Mouse (Mus musculus): ENCODE data around the gene Gm9817.
"Not testable (repeated sequence)": the region's sequence is repeated elsewhere in the genome, so short reads cannot be mapped to it uniquely, and the experiment has no call there.

The Gm9817 gene

DNA sequence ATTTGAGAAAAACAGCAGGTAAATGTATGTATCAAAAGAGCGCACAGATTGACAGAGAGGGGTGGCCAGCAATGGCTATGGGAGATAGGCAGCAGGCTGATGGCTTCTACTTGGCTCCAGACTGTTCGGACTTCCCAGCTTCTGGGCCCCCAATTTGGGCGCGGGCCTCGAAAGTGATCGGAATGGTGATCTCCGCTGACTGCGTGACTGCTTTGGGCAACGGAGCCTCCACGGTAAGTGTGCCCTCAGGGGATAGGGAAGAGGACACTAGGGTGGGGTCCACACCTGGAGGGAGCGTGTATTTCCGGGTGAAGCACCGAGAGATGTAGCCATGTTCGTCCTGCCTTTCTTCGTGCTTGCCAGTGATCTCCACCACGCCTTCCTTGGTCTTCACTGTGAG lies at the start of gene Gm9817:
Gene Gm9817 (plus strand): TSS at position 301 of the 400 bp plus-strand sequence.
- not testable (repeated sequence) for DNase-seq (ENCODE audit: low read depth, low spot score)

DNA sequence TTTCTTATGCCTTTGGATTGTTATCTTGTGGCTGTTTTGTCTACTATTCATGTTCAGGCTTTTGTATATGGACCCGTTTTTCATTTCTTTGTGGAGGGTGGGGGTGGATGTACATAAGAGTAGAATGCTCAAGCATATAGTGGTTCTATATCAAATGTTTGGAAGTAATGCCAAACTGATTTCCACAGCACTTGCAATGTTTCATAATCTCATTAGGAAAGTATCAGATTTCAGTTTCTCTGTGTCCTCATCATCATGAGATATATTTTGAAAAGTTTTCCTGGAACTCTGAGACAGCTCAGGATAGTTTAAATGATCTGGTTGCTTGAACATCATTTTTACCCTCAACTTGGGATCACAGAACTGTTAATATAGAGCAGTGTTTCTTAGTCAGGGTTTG lies 48.7 kb upstream of the Gm9817 start:
- DNase-seq (ENCODE audit: low read depth, low spot score), result no peak

DNA sequence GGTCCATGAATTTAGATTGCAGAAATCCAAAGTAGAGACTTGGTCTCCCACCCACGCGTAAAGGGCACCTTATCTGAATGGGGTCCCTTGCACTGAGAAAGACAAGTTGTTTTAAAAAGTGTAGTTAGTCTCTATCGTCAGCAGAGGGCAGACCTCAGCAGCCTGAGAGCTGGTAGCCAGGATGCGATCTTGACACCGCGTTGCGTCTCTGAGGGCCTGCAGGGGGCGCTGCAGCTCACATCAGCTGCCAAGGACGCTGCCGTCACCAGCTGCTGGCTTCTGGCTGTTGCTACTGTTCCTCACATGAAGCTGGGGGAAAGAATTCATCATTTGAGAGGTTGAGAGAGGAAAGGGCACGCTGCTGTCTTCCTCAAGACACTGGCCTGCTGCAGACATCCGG lies 47.7 kb upstream of the Gm9817 start:
- peak; percentile 96 for DNase-seq (ENCODE audit: low read depth, low spot score)

DNA sequence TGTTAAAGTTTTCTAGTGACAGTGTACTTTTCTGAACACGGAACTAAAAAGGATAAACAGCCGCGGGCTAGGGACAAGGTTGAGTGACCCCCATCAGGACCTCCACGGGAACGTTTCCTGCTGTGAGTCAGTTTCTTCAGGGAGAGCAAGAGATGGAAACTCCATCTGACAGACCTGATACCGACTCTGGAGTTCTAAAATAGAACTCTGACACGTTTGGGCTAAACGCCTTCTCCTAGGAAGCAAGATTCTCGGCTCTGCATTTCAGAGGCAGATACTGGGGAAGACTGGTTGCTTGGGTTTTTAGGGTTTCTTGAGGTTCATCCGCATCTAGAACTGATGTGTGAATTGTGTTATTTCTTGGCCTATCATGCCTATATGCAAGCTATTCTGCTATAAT lies 47.2 kb upstream of the Gm9817 start:
- peak; percentile 9 for DNase-seq (ENCODE audit: low read depth, low spot score)

DNA sequence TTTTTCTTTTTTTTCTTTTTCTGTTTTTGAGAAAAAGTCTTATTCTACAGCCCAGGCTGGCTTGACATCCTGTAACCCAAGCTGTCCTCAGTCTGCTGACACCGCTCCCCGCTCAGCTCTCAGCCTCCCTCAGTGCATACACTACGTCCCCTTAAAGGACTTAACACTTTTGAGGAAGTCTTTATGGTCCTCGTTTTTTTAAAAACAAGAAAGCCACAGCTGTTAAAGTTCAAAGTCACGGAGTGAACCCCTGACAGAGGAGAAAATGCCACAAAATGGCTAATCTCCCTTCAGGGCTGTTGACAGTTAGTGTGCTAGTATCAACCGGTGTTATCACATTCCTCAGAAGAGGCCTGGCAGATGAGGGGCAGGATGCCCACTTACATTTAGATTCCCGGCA lies 46.7 kb upstream of the Gm9817 start:
- no peak for DNase-seq (ENCODE audit: low read depth, low spot score)

DNA sequence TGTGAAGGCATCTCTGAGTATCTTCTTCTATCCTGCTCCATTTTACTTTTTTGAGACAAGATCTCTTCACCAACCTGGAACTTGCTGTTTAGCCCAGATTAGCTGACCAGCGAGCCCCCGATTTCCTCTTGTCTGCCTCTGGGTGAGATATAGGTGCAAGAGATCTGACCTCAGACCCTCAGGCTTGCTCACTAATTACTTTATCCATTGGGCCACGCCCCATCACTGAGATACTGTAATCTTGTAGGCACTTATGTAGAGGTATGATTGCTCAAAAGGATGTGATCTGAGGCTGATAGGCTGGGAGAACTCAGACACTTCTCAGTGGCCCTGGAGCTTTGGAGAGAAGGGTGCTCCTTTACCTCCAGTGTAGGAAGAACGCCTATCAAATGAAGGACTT lies 46.0 kb upstream of the Gm9817 start:
- DNase-seq (ENCODE audit: low read depth, low spot score), result no peak

DNA sequence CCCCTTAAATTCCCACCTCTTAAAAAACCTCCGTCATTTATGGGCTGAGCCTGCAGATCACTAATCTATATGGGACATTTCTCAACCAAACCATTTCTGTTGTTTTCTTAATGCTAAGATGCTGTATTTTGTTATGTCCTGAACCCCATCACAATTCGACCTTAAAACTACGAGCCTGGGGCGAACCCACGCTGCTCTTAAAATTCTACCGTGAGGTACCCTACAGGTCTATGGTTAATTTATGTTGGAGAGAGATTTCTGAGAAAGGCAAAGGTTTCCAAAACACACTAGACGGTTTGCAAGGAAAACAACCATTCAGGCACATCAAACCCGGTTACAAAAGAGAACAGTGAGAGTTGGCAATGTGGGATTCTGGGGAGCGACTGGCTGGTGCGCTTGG lies 45.1 kb upstream of the Gm9817 start:
- DNase-seq (ENCODE audit: low read depth, low spot score), result no peak

DNA sequence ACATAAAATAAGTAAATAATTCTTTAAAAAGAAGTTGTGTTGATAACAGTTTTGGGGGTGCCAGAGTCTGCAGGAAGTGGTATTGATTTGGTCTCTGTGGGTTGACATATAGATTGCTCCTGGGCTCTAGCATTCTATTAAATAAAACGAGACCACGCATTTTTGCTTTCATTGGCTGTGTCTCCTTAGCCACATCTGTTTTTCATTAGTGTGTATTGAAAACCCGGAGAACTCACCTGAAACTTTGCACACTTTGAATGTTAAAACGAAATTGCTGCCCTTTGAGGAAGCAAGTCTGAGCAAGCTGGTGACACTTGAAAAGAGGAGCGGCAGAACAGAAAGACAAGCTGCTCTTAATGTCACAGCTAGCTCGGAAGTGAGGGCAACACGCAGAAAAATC lies 43.7 kb upstream of the Gm9817 start:
- no peak for DNase-seq (ENCODE audit: low read depth, low spot score)

DNA sequence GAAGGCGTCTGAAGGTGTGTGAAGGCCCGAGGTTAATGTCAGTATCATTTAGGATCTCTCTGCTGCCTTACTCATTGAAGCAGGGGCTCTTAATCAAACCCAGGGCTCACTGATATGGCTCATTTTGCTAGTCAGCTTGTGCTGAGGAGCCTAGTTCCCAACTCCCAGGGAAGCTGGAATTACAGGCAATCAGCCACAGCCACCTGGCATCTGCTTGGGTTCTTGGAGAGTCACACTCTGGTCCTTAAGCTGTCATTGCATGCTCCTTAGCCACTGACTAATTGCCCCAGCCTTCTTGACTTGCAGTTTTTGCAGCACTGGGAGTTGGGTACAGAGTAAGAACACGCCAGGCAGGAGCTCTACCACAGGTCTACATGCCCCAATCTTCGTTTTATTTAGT lies 42.1 kb upstream of the Gm9817 start:
- no peak for DNase-seq (ENCODE audit: low read depth, low spot score)

DNA sequence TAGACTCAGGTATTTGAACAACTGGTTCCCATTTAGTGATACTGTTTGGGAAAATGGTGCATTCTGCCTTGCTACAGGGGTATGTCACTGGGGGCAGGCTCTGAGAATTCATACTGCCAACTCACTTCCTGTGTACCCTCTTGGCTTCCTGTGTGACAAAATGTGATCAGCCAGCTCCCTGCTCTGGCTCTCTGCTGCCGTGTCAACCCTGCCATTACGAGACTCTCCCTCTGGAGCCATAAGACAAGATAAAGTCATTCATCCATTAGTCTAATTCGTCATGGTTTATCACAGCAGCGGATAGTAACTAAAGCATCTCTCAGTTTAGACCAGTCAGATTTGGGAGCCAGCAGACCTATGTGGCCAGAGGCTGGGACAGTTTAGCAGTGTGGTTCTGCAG lies 38.3 kb upstream of the Gm9817 start:
- DNase-seq (ENCODE audit: low read depth, low spot score), result no peak

DNA sequence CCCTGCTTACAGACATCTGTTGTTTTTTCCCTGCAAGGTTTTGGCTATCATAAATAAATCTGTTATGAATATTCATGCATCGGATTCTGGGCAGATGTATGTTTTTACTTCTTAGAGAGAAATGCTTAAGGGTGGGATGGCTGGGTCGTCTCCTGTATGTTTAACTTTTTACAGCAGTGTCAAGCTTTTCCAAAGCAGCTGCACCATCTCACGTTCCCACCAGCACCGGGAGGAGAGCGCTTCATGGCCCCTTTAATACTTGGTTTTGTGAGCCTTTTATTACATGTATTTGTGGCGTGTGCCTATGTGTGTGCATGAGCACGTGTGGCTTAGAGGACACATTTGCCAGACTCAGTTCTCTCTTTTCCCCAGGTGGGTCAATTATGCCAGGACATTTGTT lies 37.8 kb upstream of the Gm9817 start:
- no peak for DNase-seq (ENCODE audit: low read depth, low spot score)

DNA sequence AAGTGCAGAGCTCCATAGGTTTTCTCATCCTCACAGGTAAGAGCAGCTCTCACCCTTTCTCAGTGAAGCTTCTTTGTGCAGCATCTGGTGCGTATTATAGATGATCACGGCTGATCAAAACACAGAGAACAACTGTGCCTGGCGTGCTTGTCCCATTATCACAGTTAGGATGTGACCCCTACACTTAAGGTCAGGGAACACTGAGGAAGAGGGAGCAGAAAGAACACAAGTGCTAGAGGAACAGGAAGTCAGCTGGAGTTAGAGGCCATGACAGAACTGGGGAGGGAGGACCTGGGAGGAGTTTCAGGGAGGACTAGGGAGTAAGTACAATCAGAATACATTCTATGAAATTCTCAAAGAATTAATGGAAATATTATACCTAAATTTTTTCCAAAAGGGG lies 35.0 kb upstream of the Gm9817 start:
- no peak for DNase-seq (ENCODE audit: low read depth, low spot score)

DNA sequence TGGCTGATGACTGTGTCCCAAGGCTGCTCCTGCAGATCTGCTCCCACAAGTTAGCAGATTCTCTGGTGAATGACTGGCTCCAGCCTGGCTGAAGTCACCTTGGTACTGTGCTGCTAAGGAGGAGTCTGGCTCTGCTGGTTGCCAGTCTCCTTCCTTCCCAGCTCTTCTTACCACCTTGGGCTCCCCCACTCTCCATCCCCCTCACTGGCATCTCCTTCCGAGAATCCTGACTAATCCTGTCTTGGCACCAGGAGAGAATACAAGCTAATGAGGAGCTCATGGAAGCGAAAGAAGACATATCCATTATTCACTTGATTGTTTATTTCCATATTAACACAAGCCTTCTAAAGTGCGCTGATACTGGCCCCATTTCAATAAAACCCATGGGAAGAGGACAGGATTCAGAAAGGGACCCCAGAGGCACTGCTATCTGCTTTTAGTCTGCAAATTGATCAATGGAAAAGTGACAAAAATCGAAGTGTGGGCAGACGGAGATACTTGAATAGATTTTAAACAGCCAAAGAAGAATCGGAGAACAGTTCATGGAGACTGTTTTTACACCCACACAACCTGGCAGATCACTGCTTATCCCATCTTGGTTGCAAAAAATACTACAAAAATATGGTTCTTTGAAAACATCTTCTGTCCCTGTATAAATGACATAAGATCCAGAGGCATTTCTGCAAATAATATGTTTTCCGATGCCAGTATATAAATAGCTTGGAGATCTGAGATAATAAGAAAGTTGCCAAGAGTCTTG lies 29.1 kb upstream of the Gm9817 start:
- no peak for DNase-seq (ENCODE audit: low read depth, low spot score)

DNA sequence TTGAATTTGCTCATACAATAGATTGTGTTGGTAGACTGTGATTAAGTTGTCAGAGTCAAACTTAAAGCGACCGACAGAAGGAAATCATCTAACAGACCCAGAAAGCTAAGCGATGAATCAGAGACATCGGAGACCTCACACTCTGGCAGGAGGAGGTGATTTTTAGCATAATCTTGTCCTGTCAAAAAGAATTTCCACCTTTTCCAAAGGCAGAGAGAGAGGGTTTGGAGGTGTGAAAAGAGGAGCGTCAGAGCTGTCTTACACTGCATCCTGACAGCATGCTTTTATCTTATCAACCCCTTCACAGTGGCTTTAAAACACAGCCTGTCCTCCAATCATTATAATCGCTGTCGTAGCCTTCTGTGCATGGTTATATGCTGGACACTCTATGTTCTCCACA lies 25.7 kb upstream of the Gm9817 start:
- DNase-seq (ENCODE audit: low read depth, low spot score), result no peak

DNA sequence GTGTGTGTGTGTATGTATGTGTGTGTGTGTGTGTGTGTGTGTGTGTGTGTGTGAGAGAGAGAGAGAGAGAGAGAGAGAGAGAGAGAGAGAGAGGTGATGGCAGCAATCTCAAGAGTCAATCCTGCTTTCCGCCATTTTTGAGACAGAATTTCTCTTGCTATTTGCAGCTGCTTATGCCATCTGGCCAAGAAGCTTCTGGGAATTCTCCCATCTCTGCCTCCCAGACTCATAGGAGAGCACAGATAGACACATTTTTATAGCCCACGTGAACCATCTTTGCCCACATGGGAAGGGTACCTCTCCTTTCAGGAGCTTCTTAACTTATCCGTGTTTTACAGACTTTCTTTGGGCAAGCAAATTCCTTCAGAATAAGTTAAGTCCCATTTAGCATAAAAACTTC lies 24.6 kb upstream of the Gm9817 start:
- DNase-seq (ENCODE audit: low read depth, low spot score), result no peak

DNA sequence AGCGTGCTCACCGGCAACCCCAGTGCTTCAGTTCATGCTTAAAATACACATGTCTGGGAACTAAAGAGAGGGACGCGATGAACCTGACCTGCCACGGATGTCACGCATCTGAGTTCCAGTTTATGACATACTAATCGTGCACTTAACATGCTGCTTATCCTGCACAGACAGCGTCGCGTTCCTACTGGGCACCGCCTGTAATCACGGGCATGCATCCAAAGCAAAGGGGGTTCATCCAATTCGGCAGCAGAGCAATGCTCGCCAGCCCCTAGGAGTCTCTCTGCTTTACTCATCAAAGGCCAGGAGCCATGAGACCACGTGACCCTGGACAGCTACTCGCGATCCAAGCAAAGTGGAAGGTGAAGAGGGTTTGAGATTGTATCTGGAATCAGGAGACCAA lies 19.3 kb upstream of the Gm9817 start:
- no peak for DNase-seq (ENCODE audit: low read depth, low spot score)

DNA sequence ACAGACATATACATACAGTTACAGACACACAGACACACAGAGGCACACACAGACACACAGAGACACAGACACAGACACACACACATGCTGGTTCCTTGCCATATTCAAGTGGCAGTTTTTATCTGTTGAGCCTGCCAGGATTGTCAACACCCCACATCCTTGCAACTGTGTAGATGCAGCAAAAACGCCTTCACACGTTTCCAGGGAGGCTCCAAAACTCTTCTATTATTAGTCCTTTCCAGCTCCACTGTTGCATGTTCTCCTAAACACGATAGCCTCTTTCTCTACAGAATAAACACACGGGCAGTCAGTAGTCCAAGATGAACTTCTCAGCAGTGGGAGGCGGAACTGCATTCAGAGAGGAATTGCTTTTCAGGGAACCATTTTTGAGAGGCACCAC lies 15.3 kb upstream of the Gm9817 start:
- no peak for DNase-seq (ENCODE audit: low read depth, low spot score)

DNA sequence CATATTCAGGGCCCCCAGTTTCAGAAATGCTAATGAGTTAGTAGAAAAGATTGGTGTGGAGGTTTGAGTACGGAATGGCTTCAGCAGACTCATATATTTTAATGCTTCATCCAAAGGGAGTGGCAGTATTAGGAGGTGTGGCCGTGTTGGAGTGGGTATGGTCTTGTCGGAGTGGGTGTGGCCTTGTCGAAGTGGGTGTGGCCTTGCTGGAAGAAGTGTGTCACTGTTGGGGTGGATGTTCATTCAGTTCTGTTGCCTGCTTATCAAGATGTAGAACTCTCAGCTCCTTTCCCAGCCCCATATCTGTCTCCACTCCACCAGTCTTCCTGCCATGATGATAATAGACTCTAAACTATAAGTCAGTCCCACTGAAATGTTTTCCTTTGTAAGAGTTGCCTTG lies 13.5 kb upstream of the Gm9817 start:
- no peak for DNase-seq (ENCODE audit: low read depth, low spot score)

DNA sequence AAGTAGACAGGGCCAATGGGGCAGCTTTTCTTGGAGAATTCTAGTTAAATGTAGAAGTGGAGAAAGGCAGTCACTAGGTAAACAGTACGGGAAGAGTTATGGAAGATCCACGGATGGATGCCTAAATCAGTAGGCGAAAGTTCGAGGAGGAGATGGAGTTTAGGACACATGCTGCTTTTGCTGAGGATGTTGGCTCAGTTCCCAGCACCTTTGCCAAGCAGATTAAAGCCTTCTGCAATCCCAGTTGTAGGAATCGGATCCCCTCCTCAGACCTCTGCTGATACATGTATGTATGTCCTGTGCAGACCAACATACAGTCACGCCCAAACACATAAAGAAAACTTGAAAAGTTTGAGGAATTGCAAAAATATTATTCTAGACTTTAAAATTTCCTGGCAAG lies 8.1 kb upstream of the Gm9817 start:
- no peak for DNase-seq (ENCODE audit: low read depth, low spot score)

DNA sequence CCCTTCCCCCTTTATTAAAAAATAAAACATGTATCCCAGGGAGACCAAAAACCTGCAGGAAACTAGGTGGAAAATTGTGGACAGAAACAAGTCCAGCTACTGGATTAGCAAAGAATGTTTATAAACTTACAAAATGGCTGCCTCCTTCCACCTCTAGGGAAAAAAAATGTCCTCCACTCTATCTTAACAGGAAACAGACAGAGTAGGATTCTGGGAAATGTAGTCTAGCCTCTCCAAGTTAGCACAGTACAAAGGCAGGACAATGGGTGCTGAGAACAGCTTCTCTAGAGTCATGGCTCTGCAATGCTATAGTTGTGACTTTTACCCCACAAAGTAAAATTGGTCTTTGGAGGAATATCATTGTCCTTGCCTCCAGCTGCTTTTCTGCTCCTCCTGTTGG lies 3.5 kb upstream of the Gm9817 start:
- DNase-seq (ENCODE audit: low read depth, low spot score), result no peak

DNA sequence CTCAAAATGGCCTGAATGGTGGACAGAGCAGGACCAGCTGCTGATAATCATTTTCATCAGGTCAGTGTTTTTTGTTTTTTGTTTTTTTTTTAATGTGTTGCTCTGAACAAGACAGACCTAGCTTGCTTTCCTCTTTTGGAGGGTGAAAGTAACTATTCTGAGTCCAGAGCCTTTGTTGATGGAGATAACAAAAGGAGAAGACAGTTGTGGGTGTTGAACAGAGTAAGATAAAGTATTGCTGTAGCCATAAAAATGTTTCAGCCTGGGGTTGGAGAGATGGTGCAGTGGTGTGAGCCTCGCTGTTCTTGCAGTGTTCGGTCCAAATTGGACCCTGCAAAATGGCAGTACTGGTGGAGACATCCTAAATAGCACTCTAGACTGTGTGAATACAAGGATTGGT lies 2.8 kb upstream of the Gm9817 start:
- no peak for DNase-seq (ENCODE audit: low read depth, low spot score)

DNA sequence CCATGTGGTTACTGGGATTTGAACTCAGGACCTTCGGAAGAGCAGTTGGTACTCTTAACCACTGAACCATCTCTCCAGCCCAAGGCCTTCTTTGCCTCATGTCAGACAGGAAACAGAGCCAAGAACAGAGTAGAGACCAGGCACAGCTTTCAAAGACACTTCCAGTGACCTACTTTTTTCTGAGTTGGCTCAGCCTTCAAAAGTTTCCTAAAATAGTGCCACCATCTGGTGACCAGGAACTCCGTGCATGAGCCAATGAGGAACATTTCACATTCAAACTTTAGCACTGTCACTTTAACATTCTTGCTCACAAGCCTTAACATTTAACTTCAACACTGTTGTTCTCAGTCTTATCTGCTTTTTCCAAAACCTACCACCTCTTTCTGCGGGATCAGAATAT lies 2.3 kb downstream of the Gm9817 start:
- DNase-seq (ENCODE audit: low read depth, low spot score), result no peak

DNA sequence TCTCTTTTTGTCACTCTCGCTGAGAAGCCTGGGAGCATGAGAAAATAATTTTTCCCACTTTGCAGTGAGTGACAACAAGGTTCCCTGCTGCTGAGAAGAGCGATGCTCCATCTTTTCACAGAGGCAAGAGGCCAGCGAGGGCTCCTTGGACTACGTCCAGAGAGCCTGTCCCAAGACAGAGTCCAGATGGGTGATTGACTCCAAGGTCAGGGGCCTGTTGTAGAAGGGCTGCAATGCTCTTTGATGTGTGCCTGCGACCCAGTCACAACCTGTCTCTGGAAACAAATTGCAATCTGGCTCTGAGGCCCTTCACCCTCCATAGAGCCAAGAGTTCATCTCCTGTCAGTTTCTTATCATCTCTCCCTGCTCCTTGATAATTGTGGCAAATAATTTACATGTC lies 5.2 kb downstream of the Gm9817 start:
- DNase-seq (ENCODE audit: low read depth, low spot score), result peak; percentile 26

DNA sequence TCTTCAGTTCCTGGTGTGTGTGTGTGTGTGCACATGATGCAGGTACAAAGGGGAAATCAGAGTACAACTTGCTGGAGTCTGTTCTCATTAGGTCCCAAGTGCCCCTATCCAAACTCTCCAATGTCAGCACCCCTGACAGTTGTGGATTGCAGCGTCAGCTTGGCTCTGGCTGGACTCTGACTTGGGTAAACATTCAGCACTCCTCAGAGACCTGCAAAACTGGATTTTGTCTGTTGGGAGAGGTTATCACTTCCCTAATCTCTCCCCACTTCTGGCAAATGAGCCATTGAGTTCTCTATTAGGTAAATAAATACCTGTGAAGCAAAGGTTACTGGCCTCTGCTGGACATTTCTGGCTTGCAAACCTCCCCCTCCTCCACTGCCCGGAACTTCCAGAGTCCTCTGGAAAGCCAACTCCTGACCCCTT lies 10.3 kb downstream of the Gm9817 start:
- DNase-seq (ENCODE audit: low read depth, low spot score), result peak; percentile 41
